Mouse (Mus musculus) liver, embryonic 14.5 days (tissue): ENCODE data around the gene Esrrg.

Experiments
- CTCF ChIP-seq: IDR thresholded peaks from 2 replicates; pipeline ENCODE4 v1.5.1; 2016; ENCODE audit warnings: antibody characterized with exemption, low read depth, control low read depth
- EP300 ChIP-seq: IDR thresholded peaks from 2 replicates; pipeline ENCODE4 v1.6.1; 2016; ENCODE audit warnings: antibody characterized with exemption, low read depth

GRCm38 (mm10) chr1:187710434-187710948, 101.9 kb downstream of the Esrrg start:
- no peak for TF ChIP-seq CTCF
- no peak for TF ChIP-seq EP300
